Mouse (Mus musculus) limb, embryonic 10.5 days (tissue): ENCODE results near the gene Tor4a. TPM values are rescaled to one million over a fixed set of nuclear protein-coding genes. Genes with fewer than 3 reads are reported as not detected.

Source experiments
- DNase-seq: peaks from one replicate; pipeline ENCODE4 v3.0.0-alpha.2; 2017; ENCODE audit warnings: low spot score
- H3K27ac ChIP-seq: fragments of 300-500 bp; sonication (generic); 2 replicates; pipeline ENCODE4 v1.5.1; 2016; ENCODE audit warnings: mild to moderate bottlenecking
- H3K27me3 ChIP-seq: fragments of 300-500 bp; sonication (generic); 2 replicates; pipeline ENCODE4 v1.6.1; 2016; ENCODE audit warnings: low read depth, mild to moderate bottlenecking; ENCODE audit not compliant: poor library complexity, severe bottlenecking
- H3K36me3 ChIP-seq: fragments of 300-500 bp; sonication (generic); 2 replicates; pipeline ENCODE4 v1.6.1; 2016; ENCODE audit warnings: mild to moderate bottlenecking, moderate library complexity
- H3K4me1 ChIP-seq: fragments of 300-500 bp; sonication (generic); 2 replicates; pipeline ENCODE4 v1.6.1; 2016
- H3K4me3 ChIP-seq: fragments of 300-500 bp; sonication (generic); 2 replicates; pipeline ENCODE4 v1.5.1; 2016; ENCODE audit warnings: mild to moderate bottlenecking, moderate library complexity
- H3K9me3 ChIP-seq: fragments of 300-500 bp; sonication (generic); replicated peaks from 2 replicates; pipeline ENCODE4 v1.6.1; 2016; ENCODE audit warnings: mild to moderate bottlenecking
- WGBS: fragments of 180-500 bp; shearing (Covaris S2); methylation state at CpG from one replicate; pipeline ENCODE4 v1.1.7; 2016; 5-methylcytosine and 5-hydroxymethylcytosine counted together
- polyA plus RNA-seq: library from polyadenylated mRNA; unstranded; fragments of >200 nt; fragmentation: Nextera tagmentation; extraction: Ambion mirVana; gene quantifications from 2 replicates; pipeline ENCODE4 v1.2.1, GENCODE M21; 2016

Tor4a gene
- polyA plus RNA-seq, 1 experiment from 2014 or later: 3.2 TPM

- Histone ChIP-seq H3K9me3 (no peaks in the 10 kb centered on the region), H3K4me1 (peaks cover 78% of the 10 kb centered on the region), H3K27me3 (peaks cover 100% of the 10 kb centered on the region), H3K4me3 (peak overlapping the region; percentile 64), H3K27ac (peak overlapping the region; percentile 75), H3K36me3 (no peaks in the 10 kb centered on the region)
- DNase-seq: peak; percentile 76
- WGBS: under 1% methylated on average over 100 of the region's 100 CpGs
Observed at GRCm38 (mm10) chr2:25180973-25181890, 15.5 kb downstream of the Tor4a start.

DNA sequence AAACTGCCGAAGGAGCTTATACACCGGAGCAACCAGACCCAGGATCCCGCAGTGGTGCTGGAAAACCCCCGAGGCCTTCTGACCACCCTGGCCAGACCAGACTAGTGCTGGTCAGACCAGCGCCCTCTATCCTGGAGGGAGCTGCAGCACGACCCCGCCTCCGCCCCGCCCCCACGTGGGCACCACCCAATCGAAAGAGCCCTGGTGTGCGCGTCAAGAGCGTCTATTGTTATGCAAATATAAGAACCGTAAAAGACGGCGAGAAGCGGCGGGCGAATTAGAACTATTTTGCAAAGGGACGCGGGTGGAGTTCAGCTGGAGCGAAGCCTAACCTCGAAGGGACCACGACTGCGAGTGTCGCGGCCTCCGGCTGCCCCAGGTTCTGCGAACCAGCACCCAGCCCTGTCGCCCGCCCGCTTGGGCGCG, 16.2 kb downstream of the Tor4a start, which contains the start of gene Nrarp:
Nrarp (plus strand) TSS at position 281 of the 426 bp plus-strand sequence.
- Histone ChIP-seq H3K27me3 (peaks cover 100% of the 10 kb centered on the region), H3K9me3 (no peaks in the 10 kb centered on the region), H3K27ac (peak within 1 kb of the TSS; percentile 75), H3K4me1 (peaks cover 77% of the 10 kb centered on the region), H3K4me3 (peak within 1 kb of the TSS; percentile 64), H3K36me3 (no peaks in the 10 kb centered on the region)
- WGBS: 0% methylated on average over 35 of the region's 35 CpGs
- peak; percentile 94 for DNase-seq

DNA sequence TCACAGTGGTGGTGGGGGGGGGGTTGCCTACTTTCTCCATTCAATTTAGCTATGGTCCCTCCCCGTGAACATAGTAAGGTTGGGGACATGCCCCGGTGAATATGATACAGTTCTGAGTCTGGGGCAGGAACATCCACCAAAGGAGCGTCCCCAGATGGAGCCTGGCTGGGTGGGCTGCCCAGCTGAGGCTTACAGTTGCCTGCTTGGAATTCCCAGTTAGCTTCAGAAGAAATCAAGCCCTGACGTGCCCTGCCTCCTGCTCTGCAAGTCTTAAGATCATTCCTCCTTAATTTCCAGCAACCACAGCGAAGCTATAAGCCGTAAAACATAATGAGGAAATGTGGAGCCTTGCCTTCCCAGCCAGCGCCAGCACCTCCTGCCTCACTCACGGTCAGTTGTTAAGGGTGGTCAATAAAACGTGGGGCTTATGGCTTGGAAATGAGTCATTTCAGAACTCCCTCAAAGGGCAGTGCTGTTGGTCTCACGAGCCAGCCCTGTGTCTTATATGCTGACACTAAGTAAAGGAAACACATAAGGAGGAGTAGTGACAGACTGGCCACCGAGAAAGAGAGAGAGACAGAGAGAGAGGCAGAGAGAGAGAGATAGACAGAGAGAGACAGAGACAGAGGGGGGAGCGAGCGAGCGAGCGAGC, 17.0 kb downstream of the Tor4a start:
- Histone ChIP-seq H3K36me3 (no peaks in the 10 kb centered on the region), H3K4me3 (peak overlapping the region; percentile 64), H3K4me1 (peaks cover 78% of the 10 kb centered on the region), H3K27me3 (peaks cover 97% of the 10 kb centered on the region), H3K27ac (peak overlapping the region; percentile 75), H3K9me3 (no peaks in the 10 kb centered on the region)
- WGBS: 26% methylated on average over 15 of the region's 15 CpGs
- DNase-seq: peak; percentile 35

GRCm38 (mm10) chr2:25178285-25178972, 18.3 kb downstream of the Tor4a start:
- Histone ChIP-seq H3K9me3 (no peaks in the 10 kb centered on the region), H3K36me3 (no peaks in the 10 kb centered on the region), H3K27me3 (peaks cover 84% of the 10 kb centered on the region), H3K27ac (peak overlapping the region; percentile 80; the same call in 1 of the 2 replicates), H3K4me3 (peak overlapping the region; percentile 14; the same call in 1 of the 2 replicates), H3K4me1 (peaks cover 78% of the 10 kb centered on the region)
- DNase-seq: peak; percentile 34
- WGBS: 26% methylated on average over 10 of the region's 10 CpGs

DNA sequence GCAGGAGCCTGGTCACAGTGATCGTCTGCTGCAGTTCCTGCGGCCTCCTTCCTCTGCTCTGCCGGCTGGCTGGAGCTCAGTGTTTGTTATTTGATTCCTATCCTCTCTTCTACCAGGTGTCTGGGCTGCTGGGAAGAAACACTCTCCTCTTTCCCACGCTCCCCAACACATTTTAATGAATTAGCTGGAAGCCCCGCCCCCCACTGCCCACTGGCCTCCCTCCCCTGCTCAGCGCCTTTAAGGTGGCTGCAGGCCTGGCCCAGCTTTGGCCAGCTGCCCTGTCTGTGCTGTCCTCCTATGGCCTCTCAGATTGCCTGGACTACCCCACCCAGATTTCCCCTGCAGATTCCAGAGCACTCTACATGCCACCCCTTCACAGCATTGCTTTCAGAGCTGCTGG, 19.0 kb downstream of the Tor4a start:
- WGBS: 4% methylated on average over 6 of the region's 6 CpGs
- H3K36me3 ChIP-seq: no peaks in the 10 kb centered on the region
- DNase-seq: peak; percentile 68
- H3K27me3 ChIP-seq: peaks cover 77% of the 10 kb centered on the region
- peaks cover 78% of the 10 kb centered on the region for H3K4me1 ChIP-seq
- peak overlapping the region; percentile 30 for H3K4me3 ChIP-seq
- H3K9me3 ChIP-seq: no peaks in the 10 kb centered on the region
- peak overlapping the region; percentile 80 for H3K27ac ChIP-seq

DNA sequence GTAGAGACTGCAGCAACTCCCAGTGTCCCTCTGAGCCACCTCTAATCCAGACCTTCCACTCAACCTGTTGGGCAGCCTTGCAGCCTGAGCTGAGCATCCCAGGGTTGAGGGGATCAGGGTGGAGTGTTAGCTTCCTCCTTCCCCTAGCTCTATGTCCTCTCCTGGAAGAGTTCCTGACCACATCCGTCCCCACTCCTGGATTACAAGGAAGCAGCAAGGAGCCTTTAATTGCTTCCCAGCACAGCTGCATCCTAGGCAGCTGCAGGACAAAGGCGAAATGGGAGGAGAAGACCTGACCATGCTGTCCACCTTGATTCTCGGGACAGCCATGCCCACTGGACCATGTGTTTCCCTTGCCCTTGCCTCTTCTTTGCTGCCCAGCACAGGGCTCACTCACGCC, 19.6 kb downstream of the Tor4a start:
- peaks cover 72% of the 10 kb centered on the region for H3K4me1 ChIP-seq
- H3K27me3 ChIP-seq: peaks cover 71% of the 10 kb centered on the region
- H3K4me3 ChIP-seq: peak overlapping the region; percentile 30

DNA sequence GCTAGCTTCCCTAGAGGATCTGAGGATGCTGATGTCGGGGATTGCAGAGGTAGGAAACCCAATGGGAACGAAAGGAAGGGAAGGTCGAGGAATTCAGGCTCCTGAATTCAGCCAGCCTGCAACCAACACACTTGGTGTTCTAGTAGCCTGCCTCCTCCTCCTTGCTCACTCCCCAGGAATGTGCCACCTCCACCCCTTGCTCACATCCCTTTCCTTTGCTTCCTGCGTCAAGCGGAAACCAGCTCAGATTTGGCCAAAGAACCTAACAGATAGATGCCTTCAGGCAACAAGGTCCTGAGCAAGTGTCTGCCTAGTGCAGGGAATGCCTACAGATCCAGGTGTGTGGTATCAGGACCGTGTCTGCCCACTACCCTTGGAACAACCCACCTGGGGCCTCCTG, 20.1 kb downstream of the Tor4a start:
- no peak overlapping the region for H3K4me3 ChIP-seq
- H3K36me3 ChIP-seq: no peaks in the 10 kb centered on the region
- no peaks in the 10 kb centered on the region for H3K9me3 ChIP-seq
- peak overlapping the region; percentile 80 for H3K27ac ChIP-seq
- H3K27me3 ChIP-seq: peaks cover 65% of the 10 kb centered on the region
- peak; percentile 28 for DNase-seq
- H3K4me1 ChIP-seq: peaks cover 67% of the 10 kb centered on the region
- WGBS: 53% methylated on average over 6 of the region's 6 CpGs

More for the DNA sequence above, 19.6 kb downstream of the Tor4a start:
- 22% methylated on average over 4 of the region's 4 CpGs for WGBS
- H3K36me3 ChIP-seq: no peaks in the 10 kb centered on the region
- DNase-seq: no peak
- peak overlapping the region; percentile 80 for H3K27ac ChIP-seq
- H3K9me3 ChIP-seq: no peaks in the 10 kb centered on the region

DNA sequence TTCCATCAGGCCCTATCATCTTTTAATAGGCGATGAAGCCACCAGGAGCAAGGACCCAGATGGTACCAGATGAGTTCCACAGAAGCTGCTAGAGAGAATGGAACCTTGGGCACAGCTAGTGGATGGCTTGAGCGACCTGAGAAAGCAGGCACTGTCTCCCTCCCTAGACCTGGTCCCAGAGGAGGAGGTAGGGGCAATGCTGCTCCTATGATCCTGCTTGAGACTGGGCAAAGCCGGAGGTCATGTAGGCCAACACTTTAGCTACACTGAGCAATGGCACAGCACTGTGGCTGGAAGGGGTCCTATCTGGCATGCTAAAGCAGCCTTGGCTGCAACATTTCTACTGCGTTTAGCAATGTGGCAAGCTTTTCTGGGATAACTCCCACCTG, 21.0 kb downstream of the Tor4a start:
- DNase-seq: peak; percentile 21
- Histone ChIP-seq H3K9me3 (no peaks in the 10 kb centered on the region), H3K27ac (no peak overlapping the region), H3K4me1 (peaks cover 58% of the 10 kb centered on the region), H3K27me3 (peaks cover 57% of the 10 kb centered on the region), H3K36me3 (no peaks in the 10 kb centered on the region), H3K4me3 (no peak overlapping the region)
- WGBS: 68% methylated on average over 4 of the region's 4 CpGs

GRCm38 (mm10) chr2:25174866-25175689, 21.6 kb downstream of the Tor4a start:
- H3K4me3 ChIP-seq: no peak overlapping the region

DNA sequence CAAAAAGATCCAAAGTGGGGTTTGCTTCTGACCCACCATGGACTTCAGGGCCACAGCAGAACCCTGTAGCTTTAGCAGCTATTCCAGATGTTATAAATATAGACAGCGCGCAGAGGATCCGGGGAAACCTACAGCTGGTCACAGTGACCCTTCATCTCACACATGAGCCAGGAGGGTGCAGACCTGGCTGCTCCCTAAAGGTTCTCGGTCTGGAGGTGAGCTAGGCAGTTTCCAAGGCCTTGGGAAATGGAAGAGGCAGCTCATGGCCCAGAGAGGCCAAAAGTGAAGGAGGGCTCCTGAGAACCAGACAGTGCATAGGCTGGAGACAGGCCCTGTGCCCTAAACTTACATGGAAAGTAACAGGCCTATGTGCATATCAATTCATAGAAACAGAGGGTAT, 22.9 kb downstream of the Tor4a start:
- H3K27ac ChIP-seq: no peak overlapping the region
- peaks cover 38% of the 10 kb centered on the region for H3K27me3 ChIP-seq
- peaks cover 57% of the 10 kb centered on the region for H3K4me1 ChIP-seq
- no peak for DNase-seq
- H3K4me3 ChIP-seq: no peak overlapping the region
- no peaks in the 10 kb centered on the region for H3K36me3 ChIP-seq
- WGBS: 94% methylated on average over 4 of the region's 4 CpGs
- no peaks in the 10 kb centered on the region for H3K9me3 ChIP-seq

More at GRCm38 (mm10) chr2:25174866-25175689, 21.6 kb downstream of the Tor4a start:
- no peaks in the 10 kb centered on the region for H3K36me3 ChIP-seq
- peaks cover 57% of the 10 kb centered on the region for H3K4me1 ChIP-seq
- H3K27me3 ChIP-seq: peaks cover 51% of the 10 kb centered on the region
- H3K27ac ChIP-seq: no peak overlapping the region
- 51% methylated on average over 7 of the region's 7 CpGs for WGBS
- DNase-seq: peak; percentile 23
- H3K9me3 ChIP-seq: no peaks in the 10 kb centered on the region

DNA sequence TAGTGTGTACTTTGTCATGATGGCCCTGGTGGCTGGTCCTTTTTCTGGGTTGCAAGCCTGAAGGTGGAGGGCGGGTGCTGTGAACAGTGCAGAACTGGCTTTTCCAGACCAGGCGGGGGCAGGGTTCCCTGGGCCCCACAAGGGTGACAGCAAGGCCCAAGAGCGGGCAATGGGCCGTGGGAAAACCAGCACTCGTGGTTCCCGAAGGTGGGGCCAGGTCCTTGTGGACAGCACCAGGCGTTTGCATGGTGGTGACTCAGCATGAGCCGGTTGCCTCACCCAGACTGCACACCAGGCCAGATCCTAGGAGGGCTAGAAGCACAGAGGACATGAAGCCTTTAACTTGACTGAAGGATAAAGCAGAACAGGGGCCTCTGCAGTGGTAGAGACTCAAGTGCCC, 24.1 kb downstream of the Tor4a start:
- H3K4me1 ChIP-seq: peaks cover 57% of the 10 kb centered on the region
- H3K36me3 ChIP-seq: no peaks in the 10 kb centered on the region
- peak; percentile 29 for DNase-seq
- H3K9me3 ChIP-seq: no peaks in the 10 kb centered on the region
- H3K4me3 ChIP-seq: no peak overlapping the region
- WGBS: 70% methylated on average over 8 of the region's 8 CpGs
- 0 out of 2 replicates have a peak overlapping the region, but pooled peaks have one; percentile 37 for H3K27ac ChIP-seq
- peaks cover 26% of the 10 kb centered on the region for H3K27me3 ChIP-seq

DNA sequence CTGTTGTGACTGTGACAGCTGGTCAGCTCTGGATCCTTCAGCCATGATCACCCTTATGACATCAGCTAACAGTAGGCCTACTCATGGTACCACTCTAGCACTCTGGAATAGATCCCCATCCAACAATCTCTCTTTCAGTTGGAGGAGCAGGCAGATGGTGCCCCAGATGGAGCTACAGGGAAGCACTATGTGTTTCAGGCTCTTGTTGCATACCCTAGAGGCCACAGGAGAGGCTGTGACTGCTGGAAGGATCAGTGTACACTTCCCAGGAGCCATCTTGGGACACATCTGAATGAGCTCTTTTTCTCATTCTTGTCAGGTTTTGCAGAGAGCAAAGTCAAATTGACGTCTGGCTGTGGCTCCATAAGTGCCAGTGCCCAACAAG, 24.9 kb downstream of the Tor4a start:
- H3K36me3 ChIP-seq: no peaks in the 10 kb centered on the region
- H3K9me3 ChIP-seq: no peaks in the 10 kb centered on the region
- 76% methylated on average over 1 of the region's 1 CpGs for WGBS
- H3K4me3 ChIP-seq: no peak overlapping the region
- H3K27me3 ChIP-seq: peaks cover 17% of the 10 kb centered on the region
- H3K27ac ChIP-seq: 0 out of 2 replicates have a peak overlapping the region, but pooled peaks have one; percentile 37
- DNase-seq: peak; percentile 26
- H3K4me1 ChIP-seq: peaks cover 55% of the 10 kb centered on the region
